Mouse (Mus musculus) testis, adult 2 months (tissue): ENCODE results near the gene Tmem39a.

ENCODE experiments used
- CTCF ChIP-seq: fragments of 200-500 bp; IDR thresholded peaks from 2 replicates; pipeline ENCODE4 v1.5.1; 2012; ENCODE audit warnings: low read depth, mild to moderate bottlenecking, inconsistent platforms, low read length, moderate library complexity; ENCODE audit not compliant: control insufficient read depth, insufficient read depth, insufficient replicate concordance
- POLR2A ChIP-seq: fragments of 200-500 bp; IDR thresholded peaks from 2 replicates; pipeline ENCODE4 v1.6.1; 2012; ENCODE audit warnings: low read depth, mild to moderate bottlenecking, inconsistent platforms, low read length, moderate library complexity; ENCODE audit not compliant: control insufficient read depth

GRCm38 (mm10) chr16:38637085-38637484, 78.6 kb downstream of the Tmem39a start:
- TF ChIP-seq CTCF (no peak), POLR2A (no peak)
